Mouse (Mus musculus): Measurements from ENCODE around the gene Ovca2. TPM values are rescaled to one million over a fixed set of nuclear protein-coding genes. Genes with fewer than 3 reads are reported as not detected.

Gene Ovca2
- 14.8 and 15.7 TPM in 2 replicates for polyA plus RNA-seq (2015; fragmentation: Nextera tagmentation; extraction: Ambion mirVana)

DNA sequence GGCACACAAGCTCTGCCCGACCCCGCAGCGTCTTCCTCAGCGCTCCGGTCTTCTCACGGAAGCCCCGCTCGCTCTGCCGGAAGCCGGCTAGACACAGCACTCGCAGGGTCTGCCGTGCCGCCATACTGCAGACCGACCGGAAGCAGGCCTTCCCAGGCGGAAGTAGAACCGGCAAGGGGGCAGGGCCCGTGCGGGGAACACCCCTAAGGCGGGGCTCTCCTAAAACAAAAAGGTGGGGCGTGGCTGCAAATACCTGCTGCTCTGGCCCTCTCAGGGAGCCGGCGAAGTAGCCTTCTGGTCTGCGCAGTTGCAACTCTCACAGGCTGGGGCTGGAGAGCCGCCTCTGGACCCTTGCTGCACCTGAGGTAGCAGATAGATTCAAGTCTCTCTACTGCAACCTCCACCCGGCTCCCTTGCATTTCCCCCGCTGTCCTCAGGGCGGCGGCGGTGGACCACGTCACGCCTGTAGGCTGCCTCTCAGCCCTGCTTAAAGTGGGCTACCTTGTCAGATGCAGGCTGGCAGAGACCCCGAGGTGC, at the start of gene Ovca2:
Ovca2 (minus strand) TSS at position 164 of the 537 bp plus-strand sequence.

DNA sequence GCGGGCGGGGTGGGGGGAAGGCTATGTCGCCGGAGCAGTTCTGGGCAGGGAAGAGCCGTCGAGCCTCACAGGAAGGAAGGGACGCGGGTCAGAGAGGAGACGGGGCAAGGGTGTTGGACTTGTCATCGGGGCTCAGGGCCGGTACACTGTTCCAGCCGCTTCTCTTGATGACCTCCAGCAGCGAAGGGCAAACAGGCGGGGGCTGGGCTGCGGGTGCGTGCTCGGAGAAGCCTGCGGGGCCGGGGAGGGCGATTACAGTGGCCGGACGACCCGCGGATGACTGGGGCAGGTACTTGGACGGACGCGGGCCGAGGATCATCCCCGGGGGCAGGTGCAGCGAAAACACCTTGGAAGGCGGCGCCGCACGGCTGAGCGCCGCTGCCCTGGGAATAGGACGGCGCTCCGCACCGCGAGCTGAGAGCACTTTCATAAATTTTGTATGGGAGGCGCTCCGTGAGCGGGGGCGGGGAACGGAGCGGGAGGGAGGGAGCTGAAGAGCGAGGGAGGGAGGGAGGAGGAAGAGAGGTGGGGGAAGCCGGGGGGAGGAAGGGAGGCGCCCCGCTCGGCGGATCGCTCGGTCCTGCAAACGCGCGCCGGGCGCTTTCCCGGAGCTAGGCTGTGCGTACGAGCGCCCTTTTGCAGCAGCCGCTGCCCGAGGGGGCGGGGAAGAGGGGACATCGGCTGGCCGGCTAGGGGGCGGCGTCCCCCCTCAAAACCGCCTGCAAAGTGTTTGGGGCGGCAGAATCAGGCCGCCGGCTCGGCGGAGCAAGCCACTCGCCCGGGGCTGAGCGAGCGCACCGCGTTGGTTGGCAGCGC, 14.8 kb upstream of the Ovca2 start, which contains the start of gene Rtn4rl1:
Rtn4rl1 (plus strand) TSS at position 528 of the 816 bp plus-strand sequence.

DNA sequence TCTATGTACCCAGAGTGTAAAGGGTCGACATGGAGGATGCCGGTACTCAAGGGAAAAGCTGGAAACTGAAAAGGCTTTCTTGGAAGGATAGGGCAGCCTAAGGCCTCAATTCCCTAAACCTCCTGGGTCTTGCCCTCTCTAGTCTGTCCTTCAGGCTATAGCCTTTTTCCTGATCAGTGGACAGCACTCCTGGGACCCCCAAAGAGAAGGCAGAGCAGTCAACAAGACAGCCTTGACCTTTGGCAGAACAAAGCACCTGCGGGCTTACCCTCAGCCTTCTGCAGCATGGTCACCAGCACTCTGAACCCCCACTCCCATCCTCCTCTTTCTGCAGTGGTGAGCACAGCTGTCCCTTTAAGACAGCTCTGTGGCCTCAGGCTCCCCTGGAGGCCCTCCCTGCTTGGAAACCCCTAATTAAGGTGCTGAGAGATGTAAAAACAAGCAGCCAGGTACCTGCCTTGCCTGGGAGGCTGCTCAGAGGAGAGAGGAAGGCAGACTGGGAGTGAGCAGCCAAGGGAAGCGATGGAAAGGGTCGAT, 12.3 kb upstream of the Ovca2 start, which contains the start of gene Dph1:
Dph1 (minus strand) TSS at position 337 of the 537 bp plus-strand sequence.

DNA sequence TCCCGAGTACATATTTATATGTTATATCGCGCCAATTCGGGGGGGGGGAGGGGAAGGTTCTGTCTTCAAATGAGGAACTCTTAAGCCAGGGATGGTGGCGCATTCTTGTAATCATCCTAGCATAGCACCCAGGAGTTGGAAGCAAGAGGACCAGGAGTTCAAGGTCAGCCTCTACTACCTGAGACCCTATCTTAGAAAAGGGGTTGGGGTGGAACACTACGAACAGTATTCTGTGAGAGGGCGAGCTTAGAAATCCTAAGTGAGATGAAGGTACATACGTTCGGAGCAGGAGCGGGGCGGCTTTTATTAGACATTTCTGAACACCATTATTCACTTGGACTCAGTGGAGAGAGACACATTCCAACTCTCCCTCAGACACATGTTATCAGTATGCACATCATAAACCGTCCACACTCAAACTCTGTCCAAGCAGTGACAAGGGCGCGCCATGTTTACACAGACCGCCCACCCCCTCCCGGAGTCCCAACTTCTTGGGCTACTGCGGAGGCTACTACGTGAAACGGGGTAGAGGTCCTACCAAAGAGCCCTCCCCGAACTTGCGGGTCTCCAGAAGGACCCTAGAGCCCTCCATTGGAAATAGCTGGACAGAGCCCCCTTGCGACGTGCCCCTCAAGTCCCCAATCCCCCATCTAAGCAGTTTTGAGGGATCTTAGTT, 9.1 kb downstream of the Ovca2 start, which contains the start of gene Hic1:
Hic1 (minus strand) TSS at position 115 of the 676 bp plus-strand sequence.

MicroRNAs encoded within 50 kb of the gene (microRNA counts, 519-probe panel; counts per million panel counts)
- 3,445 counts per million, percentile 57 among the panel's probes with 10 or more counts for microRNA mmu-miR-132
- 392 counts per million, percentile 1 among the panel's probes with 10 or more counts for microRNA mmu-miR-212

Small RNA genes lying within 50 kb of the gene (microRNA-seq; reads per million reads assigned to microRNA genes)
- gene Mir132 (312 reads per million, percentile 60 among the genes with 10 or more reads in this experiment), gene Mir212 (28.4 reads per million, percentile 31 among the genes with 10 or more reads in this experiment)

Other genes starting within 250 kb of the Ovca2 start
- 8.1 and 10.2 TPM in 2 replicates for gene Hic1, start 9.3 kb downstream of the Ovca2 start, polyA plus RNA-seq (2015; fragmentation: Nextera tagmentation; extraction: Ambion mirVana)
- gene Dph1, start 12.4 kb upstream of the Ovca2 start, polyA plus RNA-seq (2015; fragmentation: Nextera tagmentation; extraction: Ambion mirVana), result 15.7 and 16.8 TPM in 2 replicates
- 17.9 and 18.6 TPM in 2 replicates for gene Rtn4rl1, start 14.9 kb upstream of the Ovca2 start, polyA plus RNA-seq (2015; fragmentation: Nextera tagmentation; extraction: Ambion mirVana)
- 95.4 and 102 TPM in 2 replicates for gene Rpa1, start 169.5 kb upstream of the Ovca2 start, polyA plus RNA-seq (2015; fragmentation: Nextera tagmentation; extraction: Ambion mirVana)
- gene Smyd4, start 169.6 kb upstream of the Ovca2 start, polyA plus RNA-seq (2015; fragmentation: Nextera tagmentation; extraction: Ambion mirVana), result 11.2 and 11.3 TPM in 2 replicates
- gene Serpinf1, start 243.9 kb upstream of the Ovca2 start, polyA plus RNA-seq (2015; fragmentation: Nextera tagmentation; extraction: Ambion mirVana), result 168 and 180 TPM in 2 replicates